Mouse (Mus musculus) limb, embryonic 13.5 days (tissue): ENCODE results near the gene Fanci. TPM values are rescaled to one million over a fixed set of nuclear protein-coding genes. Genes with fewer than 3 reads are reported as not detected.

Source experiments
- ATAC-seq: fragments of 200-750 bp; cut with Nextera tagmentation; 2 replicates; pipeline ENCODE4 v1.8.0; 2017; ENCODE audit warnings: low read depth, moderate number of reproducible peaks, moderate TSS enrichment; ENCODE audit not compliant: low FRiP score
- H3K27ac ChIP-seq: fragments of 300-500 bp; sonication (generic); 2 replicates; pipeline ENCODE4 v1.5.1; 2015; ENCODE audit warnings: inconsistent platforms, mild to moderate bottlenecking, moderate library complexity
- H3K27me3 ChIP-seq: fragments of 300-500 bp; sonication (generic); 2 replicates; pipeline ENCODE4 v1.6.1; 2015; ENCODE audit warnings: mild to moderate bottlenecking, inconsistent platforms
- H3K36me3 ChIP-seq: fragments of 300-500 bp; sonication (generic); 2 replicates; pipeline ENCODE4 v1.6.1; 2015; ENCODE audit warnings: inconsistent platforms, mild to moderate bottlenecking, moderate library complexity
- H3K4me1 ChIP-seq: fragments of 300-500 bp; sonication (generic); 2 replicates; pipeline ENCODE4 v1.6.1; 2015; ENCODE audit warnings: inconsistent platforms
- H3K4me2 ChIP-seq: fragments of 300-500 bp; sonication (generic); replicated peaks from 2 replicates; pipeline ENCODE4 v1.6.1; 2015; ENCODE audit warnings: inconsistent platforms, mild to moderate bottlenecking, moderate library complexity
- H3K4me3 ChIP-seq: fragments of 300-500 bp; sonication (generic); 2 replicates; pipeline ENCODE4 v1.5.1; 2015; ENCODE audit warnings: moderate library complexity, mild to moderate bottlenecking, inconsistent platforms
- H3K9ac ChIP-seq: fragments of 300-500 bp; sonication (generic); 2 replicates; pipeline ENCODE4 v1.6.1; 2015; ENCODE audit warnings: mild to moderate bottlenecking, inconsistent platforms
- H3K9me3 ChIP-seq: fragments of 300-500 bp; sonication (generic); 2 replicates; pipeline ENCODE4 v1.6.1; 2016; ENCODE audit warnings: inconsistent platforms
- WGBS: fragments of 180-500 bp; shearing (Covaris S2); methylation state at CpG from one replicate; pipeline ENCODE4 v1.1.7; 2015; 5-methylcytosine and 5-hydroxymethylcytosine counted together
- polyA plus RNA-seq: library from polyadenylated mRNA; unstranded; fragments of >200 nt; fragmentation: Nextera tagmentation; extraction: Ambion mirVana; gene quantifications from 2 replicates; pipeline ENCODE4 v1.2.1, GENCODE M21; 2015

The Fanci gene
- polyA plus RNA-seq, 1 experiment from 2014 or later: 10.0 TPM

- 75% methylated on average over 8 of the region's 8 CpGs for WGBS
- ATAC-seq: no peak
- no peak overlapping the region for H3K4me3 ChIP-seq
- no peak overlapping the region for H3K27ac ChIP-seq
- peaks cover 5% of the 10 kb centered on the region; the same call in 1 of the 2 replicates for H3K4me1 ChIP-seq
- H3K9me3 ChIP-seq: no peaks in the 10 kb centered on the region
- no peak overlapping the region; the same call in 1 of the 2 replicates for H3K9ac ChIP-seq
- H3K36me3 ChIP-seq: peaks cover 27% of the 10 kb centered on the region
- no peak overlapping the region for H3K4me2 ChIP-seq
- H3K27me3 ChIP-seq: no peaks in the 10 kb centered on the region
These were observed 28.2 kb upstream of the Fanci start for GRCm38 (mm10) chr7:79363370-79364043.

GRCm38 (mm10) chr7:79368664-79369063 lies 23.1 kb upstream of the Fanci start:
- Histone ChIP-seq H3K4me3 (no peak overlapping the region), H3K36me3 (no peaks in the 10 kb centered on the region), H3K27me3 (no peaks in the 10 kb centered on the region), H3K4me2 (no peak overlapping the region), H3K9ac (no peak overlapping the region), H3K9me3 (no peaks in the 10 kb centered on the region), H3K4me1 (peaks cover 7% of the 10 kb centered on the region; the same call in 1 of the 2 replicates), H3K27ac (no peak overlapping the region)
- WGBS: 82% methylated on average over 5 of the region's 5 CpGs
- ATAC-seq: no peak

GRCm38 (mm10) chr7:79369416-79369815 lies 22.3 kb upstream of the Fanci start:
- no peak overlapping the region for H3K9ac ChIP-seq
- no peak overlapping the region for H3K4me2 ChIP-seq
- H3K36me3 ChIP-seq: no peaks in the 10 kb centered on the region
- H3K9me3 ChIP-seq: no peaks in the 10 kb centered on the region
- H3K4me3 ChIP-seq: no peak overlapping the region
- ATAC-seq: no peak; the same call in 1 of the 2 replicates
- H3K4me1 ChIP-seq: peaks cover 7% of the 10 kb centered on the region; the same call in 1 of the 2 replicates
- no peaks in the 10 kb centered on the region for H3K27me3 ChIP-seq
- H3K27ac ChIP-seq: no peak overlapping the region
- WGBS: 26% methylated on average over 4 of the region's 4 CpGs

- Histone ChIP-seq H3K4me3 (no peak overlapping the region), H3K4me1 (peaks cover 7% of the 10 kb centered on the region; the same call in 1 of the 2 replicates), H3K36me3 (no peaks in the 10 kb centered on the region), H3K27me3 (no peaks in the 10 kb centered on the region), H3K9me3 (no peaks in the 10 kb centered on the region), H3K27ac (no peak overlapping the region), H3K9ac (no peak overlapping the region), H3K4me2 (no peak overlapping the region)
- 24% methylated on average over 10 of the region's 10 CpGs for WGBS
- ATAC-seq: peak; percentile 80; the same call in 1 of the 2 replicates
These were observed 20.3 kb upstream of the Fanci start for GRCm38 (mm10) chr7:79371321-79371879.

GRCm38 (mm10) chr7:79374017-79374416 lies 17.7 kb upstream of the Fanci start:
- Histone ChIP-seq H3K27ac (no peak overlapping the region), H3K27me3 (no peaks in the 10 kb centered on the region), H3K9ac (no peak overlapping the region), H3K36me3 (no peaks in the 10 kb centered on the region), H3K4me3 (no peak overlapping the region), H3K4me2 (no peak overlapping the region), H3K9me3 (no peaks in the 10 kb centered on the region), H3K4me1 (peaks cover 7% of the 10 kb centered on the region; the same call in 1 of the 2 replicates)
- ATAC-seq: no peak

GRCm38 (mm10) chr7:79375594-79375993 lies 16.1 kb upstream of the Fanci start:
- Histone ChIP-seq H3K36me3 (no peaks in the 10 kb centered on the region), H3K4me2 (no peak overlapping the region), H3K9ac (no peak overlapping the region), H3K9me3 (no peaks in the 10 kb centered on the region), H3K4me3 (no peak overlapping the region), H3K4me1 (peaks cover 7% of the 10 kb centered on the region; the same call in 1 of the 2 replicates), H3K27me3 (no peaks in the 10 kb centered on the region), H3K27ac (no peak overlapping the region)
- no peak for ATAC-seq
- 73% methylated on average over 5 of the region's 5 CpGs for WGBS

GRCm38 (mm10) chr7:79376516-79377275 lies 15.0 kb upstream of the Fanci start:
- no peaks in the 10 kb centered on the region for H3K36me3 ChIP-seq
- ATAC-seq: no peak
- H3K27ac ChIP-seq: no peak overlapping the region
- no peaks in the 10 kb centered on the region for H3K27me3 ChIP-seq
- WGBS: 85% methylated on average over 10 of the region's 10 CpGs
- H3K4me2 ChIP-seq: no peak overlapping the region
- no peaks in the 10 kb centered on the region for H3K9me3 ChIP-seq
- no peak overlapping the region for H3K4me3 ChIP-seq
- H3K4me1 ChIP-seq: no peaks in the 10 kb centered on the region
- no peak overlapping the region for H3K9ac ChIP-seq

- no peak within 1 kb of the TSS for H3K4me3 ChIP-seq
- H3K9me3 ChIP-seq: no peaks in the 10 kb centered on the region
- H3K36me3 ChIP-seq: no peaks in the 10 kb centered on the region
- no peak within 1 kb of the TSS for H3K4me2 ChIP-seq
- no peaks in the 10 kb centered on the region for H3K27me3 ChIP-seq
- WGBS: 69% methylated on average over 16 of the region's 16 CpGs
- no peak for ATAC-seq
- peak within 1 kb of the TSS; percentile 44; the same call in 1 of the 2 replicates for H3K27ac ChIP-seq
- H3K9ac ChIP-seq: peak within 1 kb of the TSS; percentile 15; the same call in 1 of the 2 replicates
- H3K4me1 ChIP-seq: peaks cover 10% of the 10 kb centered on the region
These were observed 5.2 kb upstream of the Fanci start, which contains the start of gene Rlbp1 for GRCm38 (mm10) chr7:79386422-79387133. Gene Rlbp1 (minus strand): TSS chr7:79387048.

GRCm38 (mm10) chr7:79387140-79387539 lies 4.6 kb upstream of the Fanci start:
- 71% methylated on average over 8 of the region's 8 CpGs for WGBS
- Histone ChIP-seq H3K36me3 (no peaks in the 10 kb centered on the region), H3K27ac (peak overlapping the region; percentile 44; the same call in 1 of the 2 replicates), H3K4me1 (peaks cover 10% of the 10 kb centered on the region), H3K9ac (peak overlapping the region; percentile 15; the same call in 1 of the 2 replicates), H3K4me3 (no peak overlapping the region), H3K9me3 (no peaks in the 10 kb centered on the region), H3K27me3 (no peaks in the 10 kb centered on the region), H3K4me2 (no peak overlapping the region)
- ATAC-seq: no peak

GRCm38 (mm10) chr7:79387991-79388390 lies 3.7 kb upstream of the Fanci start:
- 41% methylated on average over 7 of the region's 7 CpGs for WGBS
- H3K9ac ChIP-seq: no peak overlapping the region
- ATAC-seq: no peak
- no peak overlapping the region; the same call in 1 of the 2 replicates for H3K4me2 ChIP-seq
- H3K9me3 ChIP-seq: no peaks in the 10 kb centered on the region
- H3K27ac ChIP-seq: peak overlapping the region; percentile 52; the same call in 1 of the 2 replicates
- H3K27me3 ChIP-seq: no peaks in the 10 kb centered on the region
- H3K4me1 ChIP-seq: peaks cover 15% of the 10 kb centered on the region
- no peak overlapping the region for H3K4me3 ChIP-seq
- H3K36me3 ChIP-seq: no peaks in the 10 kb centered on the region

- Histone ChIP-seq H3K4me2 (no peak overlapping the region), H3K27me3 (no peaks in the 10 kb centered on the region), H3K4me1 (peaks cover 18% of the 10 kb centered on the region), H3K36me3 (no peaks in the 10 kb centered on the region), H3K9me3 (no peaks in the 10 kb centered on the region), H3K9ac (no peak overlapping the region), H3K27ac (peak overlapping the region; percentile 52; the same call in 1 of the 2 replicates), H3K4me3 (no peak overlapping the region)
- 72% methylated on average over 7 of the region's 7 CpGs for WGBS
- ATAC-seq: 0 out of 2 replicates have a peak, but pooled peaks have one; percentile 29
These were observed 3.0 kb upstream of the Fanci start for GRCm38 (mm10) chr7:79388671-79389206.
